Mouse (Mus musculus): Measurements from ENCODE around the gene Zfp36l1.

Gene Zfp36l1

GRCm38 (mm10) chr12:80130558-80131358 lies 17.9 kb upstream of the Zfp36l1 start:
- DNase-seq = peak; percentile 67 to 69

- peak; percentile 46 to 65 for DNase-seq
Measured at GRCm38 (mm10) chr12:80129531-80129930, 16.7 kb upstream of the Zfp36l1 start.

- peak; percentile 16 to 22 for DNase-seq
Measured at GRCm38 (mm10) chr12:80127191-80127762, 14.5 kb upstream of the Zfp36l1 start.

GRCm38 (mm10) chr12:80125316-80125715 lies 12.5 kb upstream of the Zfp36l1 start:
- DNase-seq = no peak

GRCm38 (mm10) chr12:80124756-80125155 lies 11.9 kb upstream of the Zfp36l1 start:
- peak in 1 of 2 experiments; percentile 21 for DNase-seq

GRCm38 (mm10) chr12:80124211-80124610 lies 11.4 kb upstream of the Zfp36l1 start:
- DNase-seq = peak in 1 of 2 experiments; percentile 39

GRCm38 (mm10) chr12:80123227-80123803 lies 10.5 kb upstream of the Zfp36l1 start:
- peak; percentile 75 to 91 for DNase-seq

GRCm38 (mm10) chr12:80121438-80121837 lies 8.6 kb upstream of the Zfp36l1 start:
- no peak for DNase-seq

GRCm38 (mm10) chr12:80118588-80118987 lies 5.8 kb upstream of the Zfp36l1 start:
- DNase-seq = no peak

- no peak for DNase-seq
Measured at GRCm38 (mm10) chr12:80116206-80117112, 3.6 kb upstream of the Zfp36l1 start.

GRCm38 (mm10) chr12:80115863-80116194 lies 3.0 kb upstream of the Zfp36l1 start:
- no peak for DNase-seq

- DNase-seq = peak; percentile 88 to 93
Measured at GRCm38 (mm10) chr12:80115142-80115862, 2.5 kb upstream of the Zfp36l1 start.

GRCm38 (mm10) chr12:80114892-80115141 lies 2.0 kb upstream of the Zfp36l1 start:
- no peak for DNase-seq

GRCm38 (mm10) chr12:80114031-80114891 lies 1.4 kb upstream of the Zfp36l1 start:
- peak; percentile 86 to 93 for DNase-seq

- peak; percentile 70 to 76 for DNase-seq
Measured at GRCm38 (mm10) chr12:80113586-80114021, 791 bp upstream of the Zfp36l1 start.

- DNase-seq = peak; percentile 31 to 49
Measured at GRCm38 (mm10) chr12:80112071-80112660, 647 bp downstream of the Zfp36l1 start.

GRCm38 (mm10) chr12:80111131-80112070 lies 1.4 kb downstream of the Zfp36l1 start:
- peak; percentile 51 to 63 for DNase-seq

GRCm38 (mm10) chr12:80110546-80110870 lies 2.3 kb downstream of the Zfp36l1 start:
- no peak for DNase-seq

- DNase-seq = peak; percentile 62 to 72
Measured at GRCm38 (mm10) chr12:80109753-80110545, 2.9 kb downstream of the Zfp36l1 start.
